Mouse (Mus musculus) embryonic facial prominence, embryonic 10.5 days (tissue): ENCODE results near the gene Ccm2l. TPM values are rescaled to one million over a fixed set of nuclear protein-coding genes. Genes with fewer than 3 reads are reported as not detected.
A peak's percentile ranks its signal among the peaks of the same experiment; 100 is the strongest.

Experiments
- DNase-seq: peaks from one replicate; pipeline ENCODE4 v3.0.0-alpha.2; 2017; ENCODE audit warnings: low spot score
- H3K27ac ChIP-seq: fragments of 300-500 bp; sonication (generic); replicated peaks from 2 replicates; pipeline ENCODE4 v1.5.1; 2016; ENCODE audit warnings: mild to moderate bottlenecking
- H3K27me3 ChIP-seq: fragments of 300-500 bp; sonication (generic); replicated peaks from 2 replicates; pipeline ENCODE4 v1.6.1; 2016; ENCODE audit warnings: low read depth, mild to moderate bottlenecking; ENCODE audit not compliant: poor library complexity, severe bottlenecking
- H3K36me3 ChIP-seq: fragments of 300-500 bp; sonication (generic); replicated peaks from 2 replicates; pipeline ENCODE4 v1.6.1; 2016; ENCODE audit warnings: mild to moderate bottlenecking, moderate library complexity
- H3K4me1 ChIP-seq: fragments of 300-500 bp; sonication (generic); 2 replicates; pipeline ENCODE4 v1.6.1; 2016
- H3K4me3 ChIP-seq: fragments of 300-500 bp; sonication (generic); 2 replicates; pipeline ENCODE4 v1.5.1; 2016; ENCODE audit warnings: mild to moderate bottlenecking, moderate library complexity
- H3K9me3 ChIP-seq: fragments of 300-500 bp; sonication (generic); 2 replicates; pipeline ENCODE4 v1.6.1; 2016; ENCODE audit warnings: mild to moderate bottlenecking
- WGBS: fragments of 180-500 bp; shearing (Covaris S2); methylation state at CpG from one replicate; pipeline ENCODE4 v1.1.7; 2016; 5-methylcytosine and 5-hydroxymethylcytosine counted together
- polyA plus RNA-seq: library from polyadenylated mRNA; unstranded; fragments of >200 nt; fragmentation: Nextera tagmentation; extraction: Ambion mirVana; gene quantifications from 2 replicates; pipeline ENCODE4 v1.2.1, GENCODE M21; 2016

The Ccm2l gene
- polyA plus RNA-seq, 1 experiment from 2014 or later = 1.2 TPM

GRCm38 (mm10) chr2:153115679-153116081 lies 49.9 kb downstream of the Ccm2l start:
- no peaks in the 10 kb centered on the region for H3K36me3 ChIP-seq
- no peak overlapping the region for H3K4me3 ChIP-seq
- WGBS = 74% methylated on average over 4 of the region's 4 CpGs
- H3K4me1 ChIP-seq = no peaks in the 10 kb centered on the region
- DNase-seq = no peak
- H3K27me3 ChIP-seq = peaks cover 14% of the 10 kb centered on the region
- no peaks in the 10 kb centered on the region for H3K9me3 ChIP-seq
- H3K27ac ChIP-seq = no peak overlapping the region

DNA sequence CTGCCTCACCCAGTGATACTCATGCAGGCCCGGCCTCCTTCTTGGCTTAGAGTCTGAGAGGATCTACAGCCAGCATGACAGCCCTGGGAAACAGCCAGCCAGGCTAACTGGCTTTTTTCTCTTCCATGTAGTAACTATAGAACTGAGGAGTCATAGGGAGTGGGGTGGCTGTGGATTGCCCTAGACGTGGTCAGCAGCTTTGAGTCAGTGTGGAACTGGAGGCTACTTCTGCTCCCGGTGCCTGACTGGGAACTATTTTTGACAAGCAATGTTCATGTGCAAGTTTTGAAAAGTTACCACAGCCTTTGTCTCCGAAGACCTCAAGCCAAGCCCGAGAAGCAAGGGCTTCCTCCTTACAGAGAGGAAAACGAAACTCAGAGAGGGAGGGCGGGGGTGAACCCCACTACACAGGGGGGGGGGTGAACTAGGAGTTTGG lies 51.3 kb downstream of the Ccm2l start:
- Histone ChIP-seq H3K4me3 (no peak overlapping the region), H3K27me3 (peaks cover 3% of the 10 kb centered on the region; the same call in 1 of the 2 replicates), H3K27ac (no peak overlapping the region), H3K36me3 (no peaks in the 10 kb centered on the region), H3K9me3 (no peaks in the 10 kb centered on the region), H3K4me1 (no peaks in the 10 kb centered on the region)
- WGBS = 80% methylated on average over 7 of the region's 7 CpGs
- DNase-seq = no peak

DNA sequence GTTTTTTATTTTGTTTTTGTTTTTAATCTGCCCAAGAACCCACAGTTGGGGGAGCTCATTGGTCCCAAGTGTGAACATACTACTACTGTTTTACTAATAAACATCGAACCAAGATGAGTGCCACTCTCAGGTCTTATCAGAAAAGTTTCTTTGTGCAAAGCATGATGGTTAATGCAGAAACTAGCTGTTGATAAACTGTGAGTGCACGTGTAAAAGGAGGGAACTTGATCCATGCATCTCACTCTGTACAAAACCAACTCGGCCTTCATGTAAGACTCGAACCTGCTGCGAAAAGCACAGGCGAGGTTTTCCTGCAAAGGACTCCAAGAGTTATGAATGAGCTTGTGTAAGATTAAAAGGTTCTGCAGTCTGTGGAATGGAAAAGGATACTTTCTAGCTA lies 53.7 kb downstream of the Ccm2l start:
- no peak overlapping the region for H3K4me3 ChIP-seq
- no peaks in the 10 kb centered on the region for H3K4me1 ChIP-seq
- H3K27me3 ChIP-seq = peaks cover 3% of the 10 kb centered on the region; the same call in 1 of the 2 replicates
- WGBS = 88% methylated on average over 6 of the region's 6 CpGs
- no peaks in the 10 kb centered on the region for H3K36me3 ChIP-seq
- no peak for DNase-seq
- no peaks in the 10 kb centered on the region for H3K9me3 ChIP-seq
- no peak overlapping the region for H3K27ac ChIP-seq

GRCm38 (mm10) chr2:153120126-153120525 lies 54.4 kb downstream of the Ccm2l start:
- no peak overlapping the region for H3K27ac ChIP-seq
- no peak for DNase-seq
- WGBS = 74% methylated on average over 8 of the region's 8 CpGs

DNA sequence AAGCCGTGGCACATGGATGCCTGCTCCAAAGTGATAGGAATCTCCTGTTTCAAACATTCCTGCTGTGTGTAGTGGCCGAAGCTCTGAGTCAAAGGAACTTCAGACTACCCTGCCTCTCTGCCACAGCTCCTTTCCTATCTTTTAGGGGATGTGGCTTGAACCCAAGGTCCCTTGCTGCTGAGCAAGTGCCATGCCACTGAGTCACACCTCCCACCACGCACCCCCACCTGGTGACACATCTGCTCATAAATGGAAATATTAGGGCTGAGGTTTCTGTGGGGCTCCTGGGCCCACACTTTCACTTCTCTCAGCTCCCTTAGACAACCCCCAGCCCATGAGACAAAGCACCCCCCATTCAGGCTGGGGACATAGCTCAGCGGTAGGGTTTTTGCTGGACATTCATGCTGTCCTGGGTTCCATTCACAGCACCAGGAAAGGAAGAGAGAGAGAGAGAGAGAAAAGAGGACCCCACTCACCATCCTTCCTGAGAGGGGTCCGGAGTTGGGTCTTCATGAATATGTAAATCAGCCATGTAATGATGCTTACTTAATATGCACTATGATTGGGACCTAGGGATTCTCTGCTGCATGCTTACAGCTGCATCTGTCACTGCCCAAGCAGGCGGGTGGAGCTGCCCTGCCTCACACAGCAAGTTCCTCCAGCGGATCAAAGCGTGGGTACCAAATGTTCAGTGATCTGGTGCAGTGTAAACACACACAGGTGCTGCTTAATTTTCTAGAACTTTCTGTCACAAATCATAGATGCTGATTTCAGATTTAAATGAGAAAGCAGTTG lies 56.3 kb downstream of the Ccm2l start:
- Histone ChIP-seq H3K4me3 (no peak overlapping the region), H3K36me3 (no peaks in the 10 kb centered on the region), H3K4me1 (no peaks in the 10 kb centered on the region), H3K9me3 (no peaks in the 10 kb centered on the region), H3K27ac (no peak overlapping the region), H3K27me3 (peaks cover under 1% of the 10 kb centered on the region; the same call in 1 of the 2 replicates)
- DNase-seq = no peak
- WGBS = 82% methylated on average over 8 of the region's 8 CpGs

More at GRCm38 (mm10) chr2:153120126-153120525, 54.4 kb downstream of the Ccm2l start:
- Histone ChIP-seq H3K36me3 (no peaks in the 10 kb centered on the region), H3K27me3 (peaks cover 3% of the 10 kb centered on the region; the same call in 1 of the 2 replicates), H3K4me3 (no peak overlapping the region), H3K4me1 (no peaks in the 10 kb centered on the region), H3K9me3 (no peaks in the 10 kb centered on the region)

DNA sequence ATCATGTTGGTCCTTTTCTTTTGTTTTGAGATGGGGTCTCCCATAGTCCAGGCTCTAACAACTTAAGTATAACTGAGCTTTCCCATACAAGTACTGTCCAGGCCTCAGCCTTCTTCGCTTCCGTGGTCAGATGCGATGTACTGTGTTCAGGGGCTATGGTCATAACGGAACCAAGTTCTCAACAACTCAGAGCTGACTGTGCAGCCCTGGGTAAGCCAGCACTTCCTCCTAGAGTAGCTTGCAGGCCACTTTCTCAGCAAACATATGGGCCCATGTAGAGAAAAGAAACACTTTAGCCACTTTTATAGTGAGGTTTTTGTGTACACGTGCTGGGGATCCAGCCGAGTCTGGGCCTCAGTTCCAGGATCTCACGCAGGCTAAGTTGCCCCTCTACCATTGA lies 56.9 kb downstream of the Ccm2l start:
- H3K9me3 ChIP-seq = no peaks in the 10 kb centered on the region
- 86% methylated on average over 7 of the region's 7 CpGs for WGBS

GRCm38 (mm10) chr2:153125875-153126274 lies 60.1 kb downstream of the Ccm2l start:
- Histone ChIP-seq H3K27me3 (no peaks in the 10 kb centered on the region), H3K9me3 (no peaks in the 10 kb centered on the region), H3K4me1 (no peaks in the 10 kb centered on the region), H3K4me3 (no peak overlapping the region), H3K36me3 (no peaks in the 10 kb centered on the region), H3K27ac (no peak overlapping the region)
- WGBS = 62% methylated on average over 5 of the region's 5 CpGs
- no peak for DNase-seq

More for the DNA sequence above, 56.9 kb downstream of the Ccm2l start:
- H3K27me3 ChIP-seq = no peaks in the 10 kb centered on the region
- no peak overlapping the region for H3K27ac ChIP-seq
- H3K4me1 ChIP-seq = no peaks in the 10 kb centered on the region
- no peaks in the 10 kb centered on the region for H3K36me3 ChIP-seq
- H3K4me3 ChIP-seq = no peak overlapping the region
- no peak for DNase-seq

GRCm38 (mm10) chr2:153131019-153131418 lies 65.3 kb downstream of the Ccm2l start:
- DNase-seq = peak; percentile 26
- WGBS = 15% methylated on average over 6 of the region's 6 CpGs
- no peak overlapping the region for H3K27ac ChIP-seq

More at GRCm38 (mm10) chr2:153131019-153131418, 65.3 kb downstream of the Ccm2l start:
- no peaks in the 10 kb centered on the region for H3K36me3 ChIP-seq
- peaks cover 4% of the 10 kb centered on the region; the same call in 1 of the 2 replicates for H3K4me1 ChIP-seq
- no peaks in the 10 kb centered on the region for H3K9me3 ChIP-seq
- H3K4me3 ChIP-seq = no peak overlapping the region
- 0 out of 2 replicates have a peak, but pooled peaks cover 3% of the 10 kb centered on the region for H3K27me3 ChIP-seq

Other genes with a start within 250 kb of the Ccm2l start
- 102 and 106 TPM in 2 replicates for gene Bcl2l1, start 234.2 kb upstream of the Ccm2l start, polyA plus RNA-seq
- gene Tpx2, start 218.0 kb upstream of the Ccm2l start, polyA plus RNA-seq = 144 and 151 TPM in 2 replicates
- 0.05 TPM in 1 of 2 replicates, not detected in the other for gene Mylk2, start 154.6 kb upstream of the Ccm2l start, polyA plus RNA-seq
- gene Foxs1, start 132.7 kb upstream of the Ccm2l start, polyA plus RNA-seq = 0.45 and 0.72 TPM in 2 replicates
- gene Dusp15, start 114.3 kb upstream of the Ccm2l start, polyA plus RNA-seq = 0.34 and 0.95 TPM in 2 replicates
- gene Ttll9, start 103.5 kb upstream of the Ccm2l start, polyA plus RNA-seq = 1.3 and 1.8 TPM in 2 replicates
- gene Pdrg1, start 50.5 kb upstream of the Ccm2l start, polyA plus RNA-seq = 92.1 and 92.2 TPM in 2 replicates
- gene Xkr7, start 34.1 kb upstream of the Ccm2l start, polyA plus RNA-seq = 0.36 and 0.38 TPM in 2 replicates
- 1.3 and 1.4 TPM in 2 replicates for gene Hck, start 42.5 kb downstream of the Ccm2l start, polyA plus RNA-seq
- 68.2 and 73.0 TPM in 2 replicates for gene Tm9sf4, start 95.3 kb downstream of the Ccm2l start, polyA plus RNA-seq
- gene Tspyl3, start 159.5 kb downstream of the Ccm2l start, polyA plus RNA-seq = 8.3 and 10.1 TPM in 2 replicates
- 25.6 and 28.1 TPM in 2 replicates for gene Plagl2, start 175.5 kb downstream of the Ccm2l start, polyA plus RNA-seq
- gene Pofut1, start 175.6 kb downstream of the Ccm2l start, polyA plus RNA-seq = 4.7 and 5.6 TPM in 2 replicates
- 6.2 and 6.4 TPM in 2 replicates for gene Kif3b, start 225.5 kb downstream of the Ccm2l start, polyA plus RNA-seq